Mouse (Mus musculus) cerebral cortex, adult 2 months (tissue): Measurements from ENCODE around the gene Cdh4.

Experiments
- WGBS: fragments of 180-500 bp; shearing (Covaris S2); methylation state at CpG from one replicate; pipeline ENCODE4 v1.1.7; 2018; 5-methylcytosine and 5-hydroxymethylcytosine counted together

The Cdh4 gene

GRCm38 (mm10) chr2:179664171-179664608 is 222.0 kb downstream of the Cdh4 start:
- 74% methylated on average over 13 of the region's 13 CpGs for whole genome bisulfite sequencing

- 86% methylated on average over 10 of the region's 10 CpGs for WGBS
Measured at GRCm38 (mm10) chr2:179670689-179671088, 228.5 kb downstream of the Cdh4 start.

GRCm38 (mm10) chr2:179679866-179680265 is 237.6 kb downstream of the Cdh4 start:
- 44% methylated on average over 5 of the region's 5 CpGs for WGBS

DNA sequence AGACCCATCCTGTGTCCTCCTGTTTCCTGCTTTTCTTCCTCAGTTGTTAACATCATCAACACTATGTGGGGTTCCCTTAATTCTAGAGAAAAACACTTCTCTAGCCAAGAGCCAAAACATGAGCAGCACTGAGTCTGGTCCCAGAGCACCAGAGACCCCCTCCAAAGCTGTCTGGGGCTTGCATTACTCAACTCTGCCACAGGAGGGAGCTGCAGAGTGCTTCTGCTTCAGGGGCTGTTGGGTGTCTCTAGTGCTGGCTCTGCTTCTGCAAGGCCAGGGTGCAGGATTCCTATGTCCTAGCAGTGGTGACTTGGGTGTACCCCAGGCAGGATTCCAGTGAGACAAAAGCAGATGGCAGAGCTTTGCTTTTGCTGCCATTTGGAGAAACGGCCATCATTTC is 239.2 kb downstream of the Cdh4 start:
- WGBS = 60% methylated on average over 1 of the region's 1 CpGs

DNA sequence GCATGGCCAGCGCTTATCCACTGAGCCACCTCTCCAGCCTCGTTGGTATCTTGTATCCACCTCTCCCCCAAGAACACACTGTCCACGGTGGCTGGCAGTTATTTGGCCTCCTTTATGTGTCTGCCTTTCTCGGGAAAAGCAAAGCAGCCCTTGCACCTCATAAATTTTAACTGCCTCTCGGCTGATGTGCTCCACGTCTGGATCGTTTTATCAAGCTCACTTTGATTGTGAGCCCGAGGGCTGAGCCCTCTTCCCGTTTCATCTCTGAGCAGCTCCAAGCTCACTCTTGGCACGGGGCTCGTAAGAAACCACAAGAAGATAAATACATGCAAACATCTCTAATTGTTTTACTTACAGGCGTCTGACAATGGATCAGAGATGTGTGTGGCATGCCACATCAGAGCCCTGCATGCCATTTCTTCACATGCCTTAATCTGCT is 245.0 kb downstream of the Cdh4 start:
- 63% methylated on average over 12 of the region's 12 CpGs for WGBS

DNA sequence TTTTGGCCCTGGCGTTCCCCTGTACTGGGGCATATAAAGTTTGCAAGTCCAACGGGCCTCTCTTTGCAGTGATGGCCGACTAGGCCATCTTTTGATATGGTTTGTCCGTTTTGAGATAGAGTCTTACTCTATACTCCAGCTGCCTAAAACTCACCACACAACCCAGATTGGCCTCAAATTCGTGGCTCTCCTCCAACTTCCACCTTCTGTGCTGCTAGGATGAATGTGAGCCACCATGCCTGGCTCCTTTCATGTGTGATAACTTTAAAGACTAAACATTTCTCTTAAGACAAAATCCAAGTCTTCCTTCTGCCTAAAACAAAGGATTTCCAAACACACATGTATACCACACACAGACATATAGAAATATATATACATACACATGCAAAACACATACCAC is 246.7 kb downstream of the Cdh4 start:
- 73% methylated on average over 5 of the region's 5 CpGs for WGBS

GRCm38 (mm10) chr2:179689761-179690160 is 247.5 kb downstream of the Cdh4 start:
- WGBS = 67% methylated on average over 3 of the region's 3 CpGs

DNA sequence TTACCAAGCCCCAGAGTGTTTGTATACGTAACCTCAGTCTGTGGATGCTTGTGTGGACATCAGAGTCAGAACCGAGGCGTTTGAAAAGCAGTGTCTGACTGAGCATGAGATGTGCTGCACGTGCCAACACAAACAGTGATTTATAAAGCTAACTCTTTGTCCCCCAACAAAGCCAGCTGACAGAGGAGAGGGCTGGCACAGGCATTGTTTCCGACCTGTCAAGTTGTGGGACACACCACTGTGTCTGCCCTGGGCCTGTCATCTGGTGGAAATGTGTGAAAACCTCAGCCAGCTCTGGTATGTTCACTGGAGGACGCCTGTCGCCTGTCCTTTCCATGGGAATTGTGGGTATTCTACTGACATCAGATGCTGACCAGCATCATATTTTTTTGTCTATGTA is 248.3 kb downstream of the Cdh4 start:
- 60% methylated on average over 7 of the region's 7 CpGs for WGBS

GRCm38 (mm10) chr2:179694936-179695335 is 252.7 kb downstream of the Cdh4 start:
- 84% methylated on average over 9 of the region's 9 CpGs for WGBS

DNA sequence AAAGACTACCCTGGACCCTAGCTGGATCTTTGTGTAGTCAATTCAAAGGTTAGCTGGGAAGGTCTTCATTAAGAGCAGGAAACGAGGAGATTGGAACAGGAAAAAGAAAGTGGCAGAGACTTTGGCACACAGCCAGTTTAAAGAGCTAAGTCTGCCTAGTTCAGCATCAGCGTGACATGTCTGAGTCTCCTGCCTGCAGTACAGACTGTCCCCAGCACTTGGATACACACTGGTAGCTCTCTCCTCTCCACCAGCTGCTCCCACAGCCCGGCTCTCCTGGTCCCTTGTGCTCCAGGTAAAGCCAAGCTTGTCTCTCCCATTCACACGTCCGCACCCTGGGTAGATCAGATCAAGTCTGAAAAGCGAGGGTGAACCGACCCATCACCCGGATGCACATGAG is 255.4 kb downstream of the Cdh4 start:
- WGBS = 85% methylated on average over 8 of the region's 8 CpGs

GRCm38 (mm10) chr2:179698196-179698985 is 256.2 kb downstream of the Cdh4 start:
- WGBS = 69% methylated on average over 12 of the region's 12 CpGs

GRCm38 (mm10) chr2:179705043-179705442 is 262.8 kb downstream of the Cdh4 start:
- WGBS = 78% methylated on average over 11 of the region's 11 CpGs

- WGBS = 83% methylated on average over 7 of the region's 7 CpGs
Measured at GRCm38 (mm10) chr2:179705461-179705860, 263.2 kb downstream of the Cdh4 start.

DNA sequence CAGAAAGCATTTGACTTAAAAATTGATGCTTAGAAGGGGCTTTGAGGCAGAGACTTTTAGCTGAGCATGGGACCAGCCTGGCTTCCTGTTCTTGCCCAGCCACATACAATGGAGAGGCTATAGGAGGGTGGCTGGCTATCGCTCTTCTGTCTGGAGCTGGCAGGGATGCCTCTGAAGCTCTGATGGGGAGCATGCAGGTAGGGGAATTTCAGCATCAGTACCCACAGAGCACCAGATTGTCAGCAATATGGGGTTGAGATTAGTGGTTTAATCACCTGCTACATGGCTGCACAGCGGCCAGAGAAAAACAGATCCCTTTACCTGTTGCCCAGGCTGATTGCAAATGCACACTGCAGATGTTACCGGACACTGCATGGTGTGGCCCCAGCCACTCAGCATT is 264.4 kb downstream of the Cdh4 start:
- WGBS = over 99% methylated on average over 3 of the region's 3 CpGs

DNA sequence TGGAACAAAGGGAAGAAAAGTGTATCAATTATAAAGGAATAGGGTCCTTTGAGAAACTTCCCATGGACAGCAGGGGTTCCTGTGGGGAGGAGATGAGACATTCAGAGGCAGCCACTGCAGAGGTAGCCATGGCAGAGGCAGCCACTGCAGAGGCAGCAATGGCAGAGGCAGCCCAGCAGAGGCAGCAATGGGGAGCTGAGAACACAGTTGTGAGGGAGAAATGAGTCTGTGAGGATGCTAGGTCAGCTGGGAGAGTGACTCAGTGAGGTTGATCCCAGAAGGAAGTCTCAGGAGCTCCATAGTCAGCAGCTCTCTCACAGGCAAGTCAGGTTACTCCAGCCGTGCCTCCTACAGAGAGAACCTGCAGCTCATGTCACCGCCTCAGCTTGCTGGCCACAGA is 266.9 kb downstream of the Cdh4 start:
- WGBS = 95% methylated on average over 2 of the region's 2 CpGs

- 79% methylated on average over 7 of the region's 7 CpGs for WGBS
Measured at GRCm38 (mm10) chr2:179712690-179713089, 270.5 kb downstream of the Cdh4 start.

DNA sequence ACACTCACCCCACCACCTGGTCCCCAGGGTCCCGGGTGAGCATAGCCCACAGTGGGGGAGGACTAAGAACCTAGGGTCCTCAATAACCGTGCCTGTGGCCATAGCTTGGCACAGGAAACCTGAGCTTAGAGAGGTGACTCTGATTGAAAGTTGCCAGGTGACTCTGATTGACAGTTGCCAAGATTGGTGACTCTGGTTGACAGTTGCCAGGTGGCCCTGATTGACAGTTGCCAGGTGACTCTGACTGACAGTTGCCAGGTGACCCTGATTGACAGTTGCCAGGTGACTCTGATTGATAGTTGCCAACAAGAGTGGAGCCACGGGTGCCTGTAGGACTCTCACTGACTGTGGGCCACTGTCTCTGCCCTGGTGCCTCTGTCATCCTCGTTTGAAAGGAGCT is 271.1 kb downstream of the Cdh4 start:
- 95% methylated on average over 4 of the region's 4 CpGs for WGBS

GRCm38 (mm10) chr2:179714145-179714544 is 271.9 kb downstream of the Cdh4 start:
- WGBS = 79% methylated on average over 3 of the region's 3 CpGs

GRCm38 (mm10) chr2:179715375-179715774 is 273.1 kb downstream of the Cdh4 start:
- WGBS = 97% methylated on average over 1 of the region's 1 CpGs

DNA sequence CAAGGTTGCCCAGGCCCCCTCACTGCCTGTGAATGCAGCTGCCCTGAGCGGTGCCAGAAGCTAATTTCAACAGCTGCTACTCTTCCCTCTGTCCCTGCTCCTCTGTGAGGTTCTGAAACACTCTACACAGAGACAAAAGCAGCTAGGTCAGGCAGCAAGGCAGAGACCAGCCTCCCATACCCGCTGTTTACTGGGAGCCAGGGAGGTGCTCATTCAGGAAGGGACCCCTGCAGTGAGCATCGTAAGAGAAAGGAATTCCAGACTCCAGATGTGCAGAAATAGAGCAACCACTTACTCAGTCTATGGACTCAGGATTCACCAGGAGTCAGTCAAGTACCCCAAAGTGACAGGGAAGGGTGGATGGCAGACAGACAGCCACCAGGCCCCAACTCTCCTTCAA is 278.1 kb downstream of the Cdh4 start:
- 69% methylated on average over 3 of the region's 3 CpGs for WGBS

DNA sequence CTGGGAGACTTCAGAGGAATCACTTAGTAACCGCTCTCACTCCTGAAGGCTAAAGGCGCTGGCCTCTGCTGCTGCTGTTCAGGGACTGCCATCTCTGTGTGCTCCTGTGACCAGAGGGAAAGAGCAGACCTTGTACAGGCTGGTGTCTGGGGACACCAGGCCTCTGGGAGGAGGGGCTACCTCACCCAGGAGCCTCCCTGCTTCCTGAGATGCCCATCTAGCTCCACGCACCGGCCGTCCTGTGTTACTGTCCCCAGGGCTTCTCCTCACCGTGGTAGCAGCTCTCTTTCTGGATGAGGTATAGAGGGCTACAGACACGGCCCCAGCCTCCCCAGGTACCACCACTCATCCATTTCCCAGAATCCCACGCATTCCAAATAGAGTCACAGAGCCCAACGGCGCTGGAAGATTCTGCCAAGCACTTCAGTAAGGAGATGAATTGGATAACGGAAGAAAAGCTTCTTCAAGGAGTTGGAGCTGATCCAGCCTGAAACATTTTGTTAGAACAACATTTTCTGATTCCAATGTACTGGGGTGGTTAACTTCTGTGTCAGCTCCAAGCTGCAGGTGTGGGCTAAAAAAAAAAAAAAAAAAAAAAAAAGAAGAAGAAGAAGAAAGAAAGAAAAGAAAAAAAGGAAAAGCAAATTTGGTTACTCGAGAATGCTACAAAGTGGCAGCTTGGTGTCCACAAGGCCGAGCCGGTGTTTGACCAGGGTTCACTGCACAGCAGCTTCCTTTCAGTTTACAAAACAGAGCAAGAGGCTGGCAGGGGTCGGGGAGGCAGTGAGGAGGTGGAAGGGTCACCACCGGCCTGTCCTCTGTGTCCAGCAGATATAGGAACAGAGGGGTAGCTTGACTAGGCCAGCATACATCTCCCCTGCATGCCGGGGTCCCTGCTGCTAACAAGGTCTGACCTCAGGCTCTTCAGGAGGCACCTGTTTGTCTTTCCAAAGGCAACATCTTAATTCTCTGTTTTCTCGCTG is 279.6 kb downstream of the Cdh4 start:
- WGBS = 53% methylated on average over 18 of the region's 18 CpGs

DNA sequence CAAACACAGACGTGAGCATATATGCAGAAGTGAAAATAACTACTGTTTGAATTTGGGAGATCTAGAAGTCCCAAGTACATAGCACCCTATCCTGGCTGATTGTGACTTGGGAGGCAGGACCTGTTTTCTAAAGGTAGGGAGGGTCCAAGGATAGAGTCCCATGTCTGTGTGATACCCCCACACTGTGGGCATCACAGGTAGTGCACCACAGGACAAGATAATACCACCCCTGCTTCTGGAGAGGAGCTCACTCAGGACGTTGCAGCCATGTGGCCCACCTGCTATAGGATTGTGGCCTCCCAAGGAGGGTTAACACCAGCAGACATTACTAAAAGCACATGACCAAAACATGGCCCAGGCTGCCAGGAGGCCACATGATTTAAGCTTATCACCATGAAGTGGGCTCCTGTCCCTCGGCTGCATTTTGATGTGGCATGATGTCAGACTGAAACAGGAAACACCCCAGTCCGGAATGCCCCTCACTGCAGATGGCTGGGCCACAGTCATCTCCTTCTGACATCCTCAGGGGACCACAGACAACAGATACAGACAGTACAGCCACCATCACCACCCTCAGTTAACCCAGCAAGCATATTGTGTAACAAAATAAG is 280.6 kb downstream of the Cdh4 start:
- WGBS = 75% methylated on average over 4 of the region's 4 CpGs
